Mouse (Mus musculus) ovary, postnatal 14 days (tissue): Measurements from ENCODE around the gene Sbk1.
"Not testable (repeated sequence)": the region's sequence is repeated elsewhere in the genome, so short reads cannot be mapped to it uniquely, and the experiment has no call there.

Source experiments
- DNase-seq: peaks from one replicate; pipeline ENCODE4 v3.0.0; 2022; ENCODE audit warnings: low spot score

Sbk1 gene

DNA sequence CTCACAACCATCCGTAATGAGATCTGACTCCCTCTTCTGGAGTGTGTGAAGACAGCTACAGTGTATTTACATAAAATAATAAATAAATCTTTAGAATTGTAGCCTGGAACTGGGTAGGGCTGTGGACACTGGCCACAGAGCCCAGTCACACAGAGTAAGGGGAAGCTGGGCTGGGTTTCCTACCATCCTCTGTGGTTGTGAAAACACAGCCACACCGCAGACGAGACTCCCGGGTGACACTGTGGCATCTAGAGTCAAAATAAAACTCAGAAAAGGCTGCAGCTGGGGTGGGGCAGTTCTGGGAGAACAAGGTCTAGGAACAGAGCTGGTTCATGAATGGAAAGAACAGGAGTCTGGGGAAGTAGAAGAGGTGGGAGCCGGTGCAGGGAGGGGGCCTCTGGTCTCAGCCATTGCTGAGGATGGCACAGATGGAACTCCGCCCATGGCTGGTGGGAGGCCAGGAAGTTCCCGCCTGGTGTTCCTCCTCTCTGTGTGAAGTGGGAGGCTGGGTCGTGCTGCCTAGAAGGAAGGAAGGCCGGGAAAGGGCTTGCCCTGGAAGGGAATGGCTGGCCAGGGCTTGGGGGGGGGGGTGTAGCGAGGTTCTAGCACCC lies 15.2 kb downstream of the Sbk1 start:
- DNase-seq: no peak

- no peak for DNase-seq
Measured at GRCm38 (mm10) chr7:126288104-126288497, 15.7 kb downstream of the Sbk1 start.

DNA sequence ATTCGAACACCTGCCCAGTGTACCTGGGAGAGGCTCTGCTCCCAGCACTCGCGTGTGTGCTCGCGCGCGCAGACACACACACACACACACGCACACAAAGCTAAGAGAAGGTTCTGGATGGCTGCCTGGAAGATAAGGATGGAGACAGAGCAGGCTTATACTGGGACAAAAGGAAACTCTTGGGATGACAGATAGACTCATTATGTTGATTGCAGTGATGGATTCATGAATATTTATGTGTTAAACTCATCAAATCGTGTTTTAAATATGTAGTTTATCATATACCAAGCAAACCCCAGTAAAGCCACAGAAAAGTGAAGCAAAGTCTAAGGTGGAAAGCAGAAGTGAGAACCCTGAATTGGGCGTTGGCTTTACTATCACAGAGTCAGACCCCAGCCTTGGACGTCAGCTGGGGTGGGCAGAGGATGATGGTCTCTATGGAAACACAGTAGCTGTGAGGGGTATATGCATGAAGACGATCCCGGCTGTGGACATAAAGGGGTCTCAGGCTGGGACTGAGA lies 16.2 kb downstream of the Sbk1 start:
- no peak for DNase-seq

DNA sequence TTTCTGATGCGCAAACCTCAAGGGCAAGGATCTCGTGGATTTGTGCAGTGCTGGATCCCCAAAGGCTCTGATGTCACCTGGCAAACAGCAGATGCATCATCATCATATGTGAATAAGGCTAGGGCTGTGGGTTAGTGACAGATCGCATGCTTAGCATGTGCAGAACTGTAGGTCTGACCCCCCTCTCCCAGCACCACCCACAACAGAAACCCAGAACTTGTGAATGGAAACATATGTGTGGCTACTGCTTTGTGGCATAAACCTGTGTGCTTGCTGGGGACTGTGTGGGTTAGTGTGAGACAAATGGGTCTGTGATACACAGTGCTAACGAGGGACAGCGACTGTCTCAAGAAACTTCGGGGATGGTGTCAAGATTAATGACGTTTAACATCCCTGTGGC lies 17.0 kb downstream of the Sbk1 start:
- no peak for DNase-seq

DNA sequence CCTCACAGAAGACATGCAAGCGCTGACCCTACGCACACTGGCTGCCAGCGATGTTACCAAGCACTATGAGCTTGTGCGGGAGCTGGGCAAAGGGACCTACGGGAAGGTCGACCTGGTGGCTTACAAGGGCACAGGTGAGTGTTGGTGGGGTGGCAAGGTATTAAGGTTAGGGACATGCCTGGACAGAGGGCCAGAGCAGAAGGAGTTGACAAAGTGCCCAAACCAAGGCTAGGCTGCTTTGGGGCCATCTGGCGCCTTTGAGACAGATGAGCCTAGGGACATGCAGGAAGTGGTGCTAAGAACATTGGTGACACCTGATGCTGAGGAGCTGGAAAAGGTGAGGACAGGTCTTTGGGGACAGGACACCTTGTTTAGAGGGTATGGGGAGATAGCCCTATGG lies 17.5 kb downstream of the Sbk1 start:
- DNase-seq: no peak

GRCm38 (mm10) chr7:126291681-126292545 lies 19.5 kb downstream of the Sbk1 start:
- no peak for DNase-seq

DNA sequence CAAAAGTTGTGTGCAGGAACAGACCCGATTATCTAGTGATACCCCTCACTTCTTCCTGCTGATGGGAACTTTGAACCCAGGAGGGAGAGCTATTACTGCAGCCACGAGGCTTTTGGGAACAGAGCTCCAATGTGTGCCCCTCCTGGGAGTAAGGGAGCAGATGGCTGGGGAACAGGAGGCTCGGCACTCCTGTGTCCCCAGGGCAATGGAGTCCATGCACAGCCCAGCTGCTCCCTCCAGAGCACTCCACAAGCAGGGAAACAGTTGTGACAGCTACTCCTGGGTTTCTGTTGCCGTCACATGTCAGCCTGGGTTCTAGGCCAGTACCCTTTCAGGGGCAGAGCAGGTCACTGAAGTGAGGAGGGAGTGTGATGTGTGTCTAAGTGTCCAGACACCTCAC lies 20.7 kb downstream of the Sbk1 start:
- no peak for DNase-seq

DNA sequence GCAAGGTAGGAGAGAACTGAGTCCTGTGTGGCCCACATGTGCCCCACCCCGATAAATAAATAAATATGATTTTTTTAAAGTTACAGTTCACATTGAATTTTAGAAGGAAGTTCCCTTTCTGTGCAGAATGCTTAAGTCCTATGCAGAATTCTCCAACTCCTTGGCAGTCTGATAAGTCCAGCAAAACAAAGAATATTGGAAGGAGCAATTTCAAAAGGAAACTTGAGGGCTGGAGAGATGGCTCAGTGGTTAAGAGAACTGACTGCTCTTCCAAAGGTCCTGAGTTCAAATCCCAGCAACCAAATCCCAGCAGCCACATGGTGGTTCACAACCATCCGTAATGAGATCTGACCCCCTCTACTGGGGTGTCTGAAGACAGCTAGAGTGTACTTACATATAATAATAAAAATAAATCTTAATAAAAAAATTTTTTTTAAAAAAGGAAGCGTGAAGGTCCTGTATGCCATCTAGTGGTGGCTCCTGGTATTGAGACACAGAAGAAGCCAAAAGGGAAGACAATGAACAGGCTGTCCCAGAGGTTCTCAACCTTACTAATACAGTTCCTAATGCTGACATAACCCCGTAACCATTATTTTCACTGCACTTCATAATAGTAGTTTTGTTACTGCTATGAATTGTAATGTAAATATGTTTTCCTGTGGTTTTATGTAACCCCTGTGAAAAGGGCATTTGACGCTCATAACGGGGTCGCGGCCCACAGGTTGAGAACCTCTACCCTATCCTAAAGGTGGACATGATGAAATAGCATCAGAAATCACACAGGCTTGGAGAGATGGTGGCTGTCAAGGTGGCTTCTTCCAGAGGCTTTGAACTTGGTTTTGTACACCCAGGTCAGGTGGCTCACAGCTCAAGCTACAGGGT lies 25.4 kb downstream of the Sbk1 start:
- DNase-seq: peak; percentile 40

- no peak for DNase-seq
Measured at GRCm38 (mm10) chr7:126298856-126299255, 26.4 kb downstream of the Sbk1 start.

- not testable (repeated sequence) for DNase-seq
Measured at GRCm38 (mm10) chr7:126301831-126302230, 29.4 kb downstream of the Sbk1 start.

DNA sequence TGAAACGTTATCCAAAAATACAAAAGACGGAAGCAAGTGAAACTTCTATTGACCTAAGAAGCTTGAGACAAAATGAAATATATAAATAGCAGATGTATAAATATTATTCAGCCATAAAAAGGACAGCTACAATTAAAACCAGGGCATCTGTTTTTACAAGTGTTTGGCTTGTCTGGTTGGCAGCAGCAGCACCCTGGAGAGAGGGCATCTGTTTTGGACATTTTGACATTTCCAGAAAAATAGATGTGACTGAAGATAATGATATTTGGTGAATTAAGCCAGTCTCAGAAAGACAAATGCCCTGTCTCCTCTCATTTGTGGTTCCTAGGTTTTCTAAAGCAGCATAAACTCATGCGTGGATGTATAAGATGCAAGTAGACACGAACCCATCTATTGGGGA lies 39.4 kb downstream of the Sbk1 start:
- no peak for DNase-seq

- no peak for DNase-seq
Measured at GRCm38 (mm10) chr7:126313309-126313708, 40.9 kb downstream of the Sbk1 start.

DNA sequence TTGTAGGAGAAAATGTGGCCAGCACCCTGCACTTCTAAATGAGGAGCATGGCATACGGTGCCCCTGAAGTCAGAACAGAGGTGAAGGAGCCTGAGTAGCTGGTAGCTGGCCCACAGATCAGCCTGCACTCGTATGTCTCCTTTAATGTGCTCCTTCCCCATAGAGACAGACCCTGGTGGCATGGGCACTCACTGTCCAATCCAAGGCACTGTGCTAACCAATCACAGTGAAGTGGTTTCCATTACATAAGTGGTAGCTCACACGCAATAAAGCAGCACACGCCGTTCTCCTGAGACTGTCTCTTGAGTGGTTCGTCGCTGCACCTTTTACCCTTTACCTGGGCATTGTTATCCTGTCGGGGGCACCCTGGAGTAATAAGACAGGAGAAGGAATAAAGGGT lies 41.9 kb downstream of the Sbk1 start:
- no peak for DNase-seq

GRCm38 (mm10) chr7:126323729-126324128 lies 51.3 kb downstream of the Sbk1 start:
- peak; percentile 79 for DNase-seq

DNA sequence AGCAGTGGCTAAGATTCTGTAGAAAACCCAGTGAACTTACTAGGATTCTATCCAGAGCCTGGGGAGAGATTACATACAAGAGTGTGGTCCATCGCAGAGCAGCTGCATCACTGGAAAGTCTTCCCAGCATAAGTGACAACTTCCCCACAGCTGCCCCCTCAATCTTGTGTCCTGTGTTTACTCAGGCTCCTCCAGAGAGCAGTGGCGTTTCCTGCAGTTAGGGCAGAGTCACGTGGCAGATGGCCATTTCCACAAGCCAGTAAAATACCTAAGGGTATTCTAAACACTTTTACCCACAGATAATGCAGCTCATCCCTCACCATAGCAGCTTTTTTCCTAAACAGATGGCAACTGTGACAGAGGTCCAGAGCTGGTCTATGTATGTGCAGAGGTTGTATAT lies 52.4 kb downstream of the Sbk1 start:
- DNase-seq: no peak

DNA sequence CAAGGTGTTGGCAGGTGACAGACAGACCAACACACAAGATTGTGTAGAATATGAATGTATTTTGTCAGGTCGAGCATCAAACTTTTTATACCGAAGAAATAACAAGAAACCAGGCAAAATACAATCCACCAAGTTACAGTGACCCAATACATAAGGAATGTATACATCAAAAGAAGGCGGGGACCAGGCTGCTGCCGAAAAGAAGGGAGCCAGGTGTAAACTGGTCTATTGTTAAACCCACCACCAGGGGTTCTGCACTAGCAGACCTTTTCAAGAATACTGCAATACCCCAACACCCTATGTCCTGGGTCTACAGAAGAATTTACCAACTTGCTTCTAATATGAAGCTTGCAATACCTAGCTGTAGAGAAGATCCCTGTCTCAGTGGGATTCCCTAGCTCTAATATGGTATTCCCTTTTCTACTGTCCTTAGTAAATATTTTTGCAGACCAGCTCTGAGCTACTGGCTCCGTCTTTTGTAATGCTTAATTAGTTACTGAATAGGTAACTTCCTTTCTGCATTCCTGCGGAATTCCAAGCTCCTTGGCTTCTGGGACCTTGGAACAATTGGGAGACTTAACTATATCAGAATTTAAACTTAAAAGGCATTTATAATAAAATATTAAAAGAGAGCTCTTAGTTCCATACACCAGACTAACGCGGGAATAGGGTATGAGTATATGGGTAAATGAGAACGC lies 53.3 kb downstream of the Sbk1 start:
- not testable (repeated sequence) for DNase-seq

GRCm38 (mm10) chr7:126328848-126329247 lies 56.4 kb downstream of the Sbk1 start:
- DNase-seq: not testable (repeated sequence)

DNA sequence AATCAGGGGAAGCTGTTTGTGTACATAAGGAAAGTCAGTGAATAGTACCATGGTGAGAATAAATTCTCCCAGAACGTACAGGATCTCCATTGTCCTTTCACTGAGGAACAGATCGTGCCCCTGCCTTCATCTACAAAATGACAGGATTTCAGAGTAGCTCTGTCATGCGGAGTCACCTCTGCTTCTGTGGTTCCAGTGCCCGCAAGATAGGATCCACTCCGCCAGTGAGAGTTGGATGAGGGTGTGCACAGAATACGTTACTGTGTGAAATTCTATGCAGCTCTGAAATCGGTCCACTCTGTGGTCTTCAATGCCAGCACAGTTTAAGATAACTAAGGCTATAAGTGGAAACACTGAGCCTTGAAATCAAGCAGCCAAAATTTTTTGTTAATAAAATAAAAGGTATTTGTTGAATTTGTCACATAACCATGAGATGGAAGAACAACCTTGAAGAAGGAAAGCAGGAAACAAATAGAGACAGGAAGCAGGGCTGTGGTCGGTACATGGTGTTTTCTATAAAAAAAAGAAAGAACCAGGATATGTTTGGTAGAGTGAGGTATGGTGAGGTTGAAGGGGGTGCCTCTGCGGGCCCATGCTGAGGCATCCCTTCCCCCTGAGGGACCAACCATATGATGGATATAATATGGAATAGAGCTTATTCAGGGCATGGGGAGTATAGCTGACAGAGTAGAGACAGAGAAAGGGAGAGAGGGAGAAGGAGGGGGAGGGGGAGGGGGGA lies 57.7 kb downstream of the Sbk1 start:
- no peak for DNase-seq

DNA sequence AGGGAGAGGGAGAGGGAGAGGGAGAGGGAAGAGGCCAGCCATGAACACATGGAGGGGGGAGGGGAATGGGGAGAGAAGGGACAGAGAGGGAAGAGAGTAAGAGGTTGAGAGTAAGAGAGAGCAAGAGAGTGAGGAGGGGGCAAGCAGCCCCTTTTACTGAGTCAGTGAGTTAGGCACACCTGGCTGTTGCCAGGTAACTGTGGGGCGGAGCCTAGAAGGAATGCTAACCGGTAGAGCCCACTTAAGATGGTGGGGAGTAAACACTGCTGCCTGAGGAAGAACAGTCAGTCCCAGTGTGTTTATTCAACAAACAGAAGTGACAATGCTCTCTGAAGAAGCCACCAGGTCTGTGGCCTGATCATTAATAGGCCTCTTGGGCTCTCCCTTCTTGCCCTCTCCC lies 58.3 kb downstream of the Sbk1 start:
- no peak for DNase-seq

DNA sequence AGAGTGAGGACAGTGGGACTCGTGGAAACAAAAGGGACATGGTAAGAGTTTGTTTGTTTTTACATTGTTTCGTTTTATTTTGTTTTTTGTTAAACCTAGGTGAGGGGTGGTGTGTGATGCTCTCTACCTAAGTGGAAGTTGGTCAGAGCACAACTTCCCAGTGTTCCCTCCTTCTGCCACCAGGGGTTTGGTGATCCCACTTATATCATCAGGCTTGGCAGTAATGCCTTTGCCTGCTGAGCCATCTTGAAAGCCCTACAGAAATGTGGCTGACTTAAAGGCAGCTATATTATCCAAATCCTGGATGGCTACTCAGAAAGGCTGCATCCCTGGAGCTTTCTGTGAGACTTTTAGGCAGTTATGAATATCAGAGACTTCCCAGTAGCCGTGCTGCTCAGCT lies 60.3 kb downstream of the Sbk1 start:
- no peak for DNase-seq

DNA sequence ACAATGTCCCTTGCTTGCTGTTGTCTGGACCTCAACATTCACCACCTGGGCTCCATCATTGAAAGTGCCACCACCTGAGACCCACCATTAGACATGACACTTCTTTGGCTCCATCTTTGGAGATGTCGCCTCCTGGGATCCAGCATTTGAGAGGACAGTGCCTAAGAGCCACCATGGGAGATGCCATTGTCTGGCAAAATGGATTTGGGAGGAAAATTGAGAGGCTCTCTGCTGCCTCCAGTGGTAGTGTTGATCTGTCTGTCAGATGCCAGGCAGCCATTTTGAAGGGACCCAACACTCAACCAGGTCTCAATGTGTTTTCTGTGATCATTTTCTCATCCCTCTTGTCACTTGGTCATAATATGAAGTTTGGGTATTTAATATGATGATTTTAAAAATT lies 63.1 kb downstream of the Sbk1 start:
- DNase-seq: no peak
